Mouse (Mus musculus) natural killer cell, adult 2 months (primary cell): ENCODE measurements around the gene Cldn19.

ENCODE experiments used
- DNase-seq, 2 experiments: peaks; one replicate each; pipeline ENCODE4 v3.0.0; 2022; ENCODE audit warnings: low spot score in 2 of 2

Gene Cldn19

DNA sequence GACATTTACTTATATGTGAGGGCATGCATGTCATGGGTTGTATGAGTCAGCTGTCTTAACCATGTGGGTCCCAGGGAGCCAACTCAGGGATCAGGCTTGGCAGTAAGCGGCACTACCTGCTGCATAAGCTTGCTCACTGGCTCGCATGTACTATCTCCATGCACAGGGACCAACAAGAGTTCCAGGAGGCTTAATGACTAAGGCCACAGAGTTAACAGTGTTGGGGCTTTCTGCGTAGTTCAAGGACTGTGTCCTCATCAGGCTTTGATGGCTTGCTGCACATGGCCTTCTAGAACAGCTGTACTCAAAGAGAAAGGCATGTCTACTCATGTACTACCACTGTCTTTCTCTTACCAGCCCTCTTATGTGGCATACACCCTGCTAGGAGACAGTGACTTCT lies 45.5 kb downstream of the Cldn19 start:
- no peak for DNase-seq

DNA sequence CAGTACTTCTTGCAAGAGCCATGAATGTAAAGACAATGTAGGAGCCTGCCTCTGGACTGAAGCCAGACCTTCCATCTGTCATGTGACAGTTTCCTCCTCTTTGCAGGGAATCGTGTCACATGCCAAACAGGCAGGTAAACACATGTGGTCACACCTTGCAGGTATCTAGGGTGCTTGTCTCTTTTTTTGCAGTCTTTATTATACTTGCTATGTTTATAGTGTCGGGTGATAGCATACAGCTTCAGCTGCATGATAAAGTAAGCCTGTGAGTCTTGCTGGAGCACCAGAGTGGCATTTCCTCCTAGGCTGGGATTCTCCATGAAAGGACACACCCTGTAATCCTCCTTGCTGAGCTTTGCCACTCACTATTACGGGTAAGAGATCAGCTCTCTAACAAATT lies 46.6 kb downstream of the Cldn19 start:
- no peak for DNase-seq

DNA sequence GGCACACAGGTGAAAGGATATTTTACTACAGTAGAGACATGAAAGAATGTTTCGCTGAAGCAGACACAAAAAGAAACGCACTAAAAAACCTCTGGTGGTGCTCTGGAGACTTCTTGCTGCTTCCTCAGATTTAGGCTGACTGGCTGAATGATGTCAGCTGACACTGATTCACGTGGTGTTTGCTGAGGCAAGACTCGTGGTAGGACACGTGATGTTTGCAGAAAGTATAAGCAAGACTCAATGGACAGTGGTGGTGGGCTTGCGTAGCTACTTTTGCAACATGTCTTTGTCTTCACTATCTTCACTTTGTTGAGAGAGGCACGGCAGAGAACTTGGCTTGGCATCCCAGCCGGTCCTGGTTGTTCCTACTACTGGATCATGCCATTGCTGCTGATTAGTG lies 48.1 kb downstream of the Cldn19 start:
- no peak for DNase-seq

DNA sequence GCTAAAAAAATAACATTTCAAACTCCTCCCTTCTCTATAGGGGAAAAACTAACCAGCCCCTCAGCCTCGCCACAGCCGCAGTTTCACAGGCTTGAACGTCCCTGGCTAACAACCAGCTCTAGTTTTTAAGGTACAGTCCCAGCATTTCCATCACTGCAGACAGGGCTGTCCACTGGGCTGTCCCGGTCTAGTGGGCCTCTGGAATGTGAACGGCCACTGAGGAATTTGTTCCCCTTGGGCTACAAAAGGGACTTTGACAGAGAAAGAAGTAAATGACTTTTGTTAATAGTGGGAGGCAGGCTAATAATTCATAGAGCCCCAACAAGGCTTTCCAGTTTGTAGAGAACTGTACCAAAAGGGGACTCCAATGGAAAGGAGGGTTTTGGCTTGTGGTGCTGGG lies 50.2 kb downstream of the Cldn19 start:
- no peak for DNase-seq
